Mouse (Mus musculus) spleen, adult 2 months (tissue): ENCODE measurements around the gene Vsx1.

Experiments
- CTCF ChIP-seq: fragments of 200-500 bp; IDR thresholded peaks from 2 replicates; pipeline ENCODE4 v1.5.1; 2011; ENCODE audit warnings: mild to moderate bottlenecking, inconsistent platforms; ENCODE audit not compliant: insufficient read depth, insufficient read length, insufficient replicate concordance; ENCODE audit errors: extremely low read depth
- POLR2A ChIP-seq: fragments of 200-500 bp; IDR thresholded peaks from 2 replicates; pipeline ENCODE4 v1.6.1; 2011; ENCODE audit warnings: low read depth, low read length, inconsistent platforms

DNA sequence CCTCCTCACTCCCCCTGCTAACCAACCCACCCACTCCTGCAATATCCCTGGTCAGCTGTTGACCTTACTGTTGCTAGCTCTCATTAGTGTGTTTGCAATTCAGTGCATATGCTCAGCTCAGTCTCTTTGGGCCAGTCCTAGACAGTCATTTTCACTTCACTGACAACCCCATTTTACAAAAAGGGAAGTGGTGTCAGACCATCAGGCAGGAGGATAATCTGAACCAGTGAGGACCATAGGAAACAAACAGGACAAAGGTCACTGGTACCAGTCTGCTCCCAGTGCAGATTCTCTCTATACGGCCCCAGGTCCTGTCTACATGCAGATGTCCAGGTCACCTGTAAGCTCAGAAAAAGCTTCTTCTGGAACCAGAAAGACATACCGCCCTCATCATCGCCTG, 33.0 kb downstream of the Vsx1 start:
- TF ChIP-seq POLR2A = no peak
- TF ChIP-seq CTCF = no peak
